Mouse (Mus musculus): ENCODE measurements around the gene Strbp.
"Not testable (repeated sequence)": the region's sequence is repeated elsewhere in the genome, so short reads cannot be mapped to it uniquely, and the experiment has no call there.

Gene Strbp

GRCm38 (mm10) chr2:37527587-37527986, 176.1 kb downstream of the Strbp start:
- DNase-seq (ENCODE audit: low spot score in 2 of 2), result no peak

- DNase-seq (ENCODE audit: low spot score in 2 of 2), result no peak
Measured at GRCm38 (mm10) chr2:37519286-37519640, 184.4 kb downstream of the Strbp start.

DNA sequence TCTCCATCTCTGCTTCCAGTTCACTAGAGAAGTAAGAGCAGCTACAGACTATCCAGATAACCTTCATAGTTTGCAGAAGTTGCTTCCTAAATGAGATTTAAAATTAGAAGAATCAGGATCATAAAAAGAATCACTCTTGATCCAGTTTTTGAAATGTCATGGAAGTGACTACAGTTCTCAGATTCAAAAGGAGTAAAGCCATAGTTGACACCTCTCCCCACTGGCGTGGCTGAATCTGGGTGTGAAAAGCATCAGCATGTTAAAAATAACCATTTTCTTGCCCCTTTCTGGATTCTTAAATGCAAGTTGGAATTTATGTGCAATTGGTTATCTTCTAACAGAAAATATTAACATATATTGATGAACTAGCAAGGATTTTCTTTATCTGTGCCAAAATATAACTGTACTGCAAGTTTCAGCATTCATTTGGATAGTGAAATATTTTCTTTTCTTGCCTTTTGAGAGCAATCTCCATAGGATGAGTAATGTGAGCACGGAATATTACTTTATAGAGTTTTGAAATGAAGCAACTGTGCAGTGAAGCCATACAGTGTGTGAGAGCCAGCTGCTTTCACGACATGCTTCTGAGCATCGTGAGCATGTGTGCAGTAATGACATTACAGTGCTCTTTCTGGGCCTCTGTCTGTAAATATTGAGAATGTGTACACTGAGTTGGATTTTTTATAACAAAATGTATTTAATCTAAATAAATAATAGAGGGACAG, 184.9 kb downstream of the Strbp start:
- no peak for DNase-seq (ENCODE audit: low spot score in 2 of 2)

DNA sequence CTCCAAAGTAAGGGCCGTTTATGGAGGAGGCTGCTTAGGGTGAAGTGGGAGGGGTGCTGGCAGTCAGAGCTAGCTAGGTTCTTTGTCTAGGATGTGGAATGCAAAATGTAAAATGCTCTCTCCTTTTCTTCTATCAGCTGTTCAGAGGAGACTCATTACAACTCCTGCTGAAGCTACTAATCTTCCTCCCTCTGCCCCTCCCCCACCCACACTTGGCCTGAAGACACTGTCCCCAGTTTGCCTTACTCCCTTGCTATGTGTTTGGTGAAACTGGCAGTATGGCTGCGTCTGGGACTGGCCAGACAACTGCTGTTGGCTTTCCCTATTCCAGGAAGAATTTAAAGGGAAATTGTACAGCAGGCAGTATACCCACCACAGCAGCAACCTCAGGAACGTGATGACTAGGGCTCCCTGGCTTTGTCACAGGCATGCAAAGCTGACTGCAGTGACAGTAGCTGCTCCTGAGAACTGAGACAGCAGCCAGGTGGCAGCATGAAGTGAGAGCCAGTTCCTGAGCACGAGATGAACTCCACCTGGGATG, 186.7 kb downstream of the Strbp start:
- no peak for DNase-seq (ENCODE audit: low spot score in 2 of 2)

DNA sequence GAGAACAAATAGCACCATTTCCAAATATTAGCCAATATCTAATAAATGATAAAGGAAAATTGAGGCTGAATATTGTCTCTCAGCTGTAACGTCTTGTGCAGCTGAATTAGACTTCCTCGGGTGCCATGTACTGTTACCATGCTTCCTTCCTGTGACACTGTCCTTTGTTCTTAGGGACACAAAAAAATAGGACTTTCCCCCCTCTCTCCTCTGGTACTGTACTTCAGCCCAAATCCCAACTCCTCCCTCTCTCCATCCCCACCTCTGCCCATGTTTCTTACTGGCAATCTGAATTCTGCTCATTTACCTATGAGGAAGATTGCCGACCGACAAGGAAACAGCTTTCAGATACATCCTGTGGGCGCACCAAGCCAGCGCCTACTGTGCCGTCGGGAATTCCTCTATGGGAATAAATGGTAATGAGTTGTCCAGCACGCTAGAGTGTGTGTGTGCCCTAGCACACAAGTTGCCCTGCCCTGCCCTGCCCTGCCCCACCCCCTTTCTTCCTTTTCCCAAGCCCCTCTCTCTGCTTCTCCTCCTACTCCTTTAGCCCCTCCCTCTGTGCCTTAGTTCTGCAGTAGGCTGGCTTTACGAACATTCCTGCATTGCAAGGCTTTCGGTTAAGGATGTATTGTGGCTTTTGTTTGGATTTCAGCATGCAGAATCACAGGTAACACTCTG, 187.5 kb downstream of the Strbp start, which contains the start of gene Gpr21:
Gene Gpr21, plus strand, starts transcription at position 303 of the 681 bp plus-strand sequence.
- DNase-seq (ENCODE audit: low spot score in 2 of 2), result no peak

DNA sequence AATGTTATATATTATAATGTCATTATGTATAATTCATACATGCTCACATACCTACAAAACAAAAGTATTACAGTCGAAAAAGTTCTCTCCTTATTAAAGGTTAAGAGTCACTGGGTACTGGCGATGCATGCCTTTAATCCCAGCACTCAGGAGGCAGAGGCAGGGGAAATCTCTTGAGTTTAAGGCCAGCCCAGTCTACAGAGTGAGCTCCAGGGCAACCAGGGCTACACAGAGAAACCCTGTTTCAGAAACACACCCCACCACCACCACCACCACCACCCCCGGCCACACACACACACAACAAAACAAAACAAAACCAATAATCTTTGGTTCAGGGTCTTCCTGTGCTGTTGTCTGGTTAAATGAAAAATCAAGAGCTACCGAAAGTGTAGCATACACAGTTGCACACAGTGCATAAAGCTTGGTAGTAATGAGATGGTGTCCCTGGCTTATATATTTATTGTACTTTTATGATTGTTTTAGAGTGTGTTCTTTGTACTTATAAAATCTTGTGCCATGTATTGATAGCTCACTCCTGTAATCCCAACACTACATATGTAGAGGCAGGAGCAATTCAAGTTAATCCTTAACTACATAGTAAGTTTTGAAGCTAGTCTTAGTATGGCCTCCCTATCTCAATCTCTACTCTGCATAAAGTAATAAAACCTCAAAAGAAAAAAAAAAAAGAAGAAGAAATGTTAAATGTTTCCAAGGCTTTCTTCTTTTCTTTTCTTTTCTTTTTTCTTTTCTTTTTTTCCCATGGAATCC, 192.3 kb downstream of the Strbp start:
- DNase-seq (ENCODE audit: low spot score in 2 of 2), result no peak

DNA sequence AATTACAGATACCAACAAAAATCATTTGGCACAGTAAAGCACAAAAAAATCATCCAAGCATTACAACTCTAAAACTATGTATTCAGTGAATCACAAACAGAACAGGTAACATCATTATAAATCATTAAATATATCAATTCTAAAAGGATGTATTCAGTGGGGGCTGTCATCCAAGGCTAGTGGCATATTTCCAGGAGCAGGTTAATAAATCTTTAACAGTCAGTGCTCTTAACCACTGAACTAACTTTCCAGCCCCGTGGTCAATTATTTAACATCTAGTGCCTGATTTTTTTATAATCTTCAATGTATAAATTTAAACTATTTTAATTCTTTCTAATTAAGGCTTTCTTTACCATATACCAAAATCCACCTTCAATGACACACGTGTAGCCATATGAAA, 197.8 kb downstream of the Strbp start:
- DNase-seq (ENCODE audit: low spot score in 2 of 2), result not testable (repeated sequence)

- DNase-seq (ENCODE audit: low spot score in 2 of 2), result no peak
Measured at GRCm38 (mm10) chr2:37497321-37497720, 206.3 kb downstream of the Strbp start.

DNA sequence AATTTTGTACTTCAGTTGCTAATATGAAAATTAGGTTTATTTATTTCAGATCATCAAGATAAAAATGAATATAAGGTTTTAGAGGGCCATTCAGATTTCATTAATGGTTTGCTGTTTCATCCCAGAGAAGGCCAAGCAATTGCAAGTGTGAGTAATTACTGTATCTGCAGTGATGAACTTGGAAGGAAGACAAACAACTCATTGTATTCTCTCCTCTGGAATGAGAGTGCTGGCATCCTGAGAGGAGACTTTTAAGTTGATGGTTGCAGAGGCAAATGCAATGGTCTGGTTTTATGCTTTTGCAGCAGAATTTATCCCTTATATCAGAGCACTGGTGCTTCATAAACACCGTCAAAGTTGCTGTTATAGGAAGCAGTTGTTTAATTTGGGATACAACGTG, 214.7 kb downstream of the Strbp start:
- no peak for DNase-seq (ENCODE audit: low spot score in 2 of 2)

DNA sequence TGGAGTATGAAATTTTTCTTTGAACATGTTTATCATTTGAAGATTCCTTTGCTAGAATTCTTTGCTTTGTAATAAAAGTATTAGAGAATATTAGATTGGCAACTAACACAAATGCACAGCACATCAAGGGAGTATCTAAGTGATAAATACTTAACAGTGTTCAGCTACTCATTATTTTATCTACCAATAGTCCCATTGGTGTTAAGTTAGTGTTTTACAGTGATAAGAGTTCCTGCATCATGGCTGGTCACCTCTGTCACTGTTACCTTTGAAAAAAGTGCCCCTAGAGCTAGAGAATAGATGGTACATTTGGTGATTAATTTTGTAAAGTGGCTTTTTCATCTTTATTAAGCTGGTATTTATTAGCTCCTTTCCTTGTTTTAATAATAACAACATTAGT, 217.3 kb downstream of the Strbp start:
- DNase-seq (ENCODE audit: low spot score in 2 of 2), result no peak

- peak in 1 of 2 experiments; percentile 6 for DNase-seq (ENCODE audit: low spot score in 2 of 2)
Measured at GRCm38 (mm10) chr2:37485370-37485769, 218.3 kb downstream of the Strbp start.

GRCm38 (mm10) chr2:37484165-37484564, 219.5 kb downstream of the Strbp start:
- no peak for DNase-seq (ENCODE audit: low spot score in 2 of 2)

DNA sequence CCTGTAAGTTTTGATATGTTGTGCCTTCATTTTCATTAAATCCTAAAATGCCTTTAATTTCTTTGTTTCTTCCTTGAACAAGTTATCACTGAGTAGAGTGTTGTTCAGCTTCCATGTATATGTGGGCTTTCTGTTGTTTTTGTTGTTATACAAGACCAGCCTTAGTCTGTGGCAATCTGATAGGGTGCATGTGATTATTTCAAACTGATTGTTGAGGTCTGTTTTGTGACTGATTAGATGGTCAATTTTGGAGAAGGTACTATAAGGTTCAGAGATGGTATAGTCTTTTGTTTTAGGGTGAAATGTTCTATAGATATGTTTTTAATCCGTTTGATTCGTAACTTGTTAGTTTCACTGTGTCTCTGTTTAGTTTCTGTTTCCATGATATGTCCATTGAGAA, 223.6 kb downstream of the Strbp start:
- no peak for DNase-seq (ENCODE audit: low spot score in 2 of 2)

GRCm38 (mm10) chr2:37479559-37479958, 224.1 kb downstream of the Strbp start:
- DNase-seq (ENCODE audit: low spot score in 2 of 2), result no peak

DNA sequence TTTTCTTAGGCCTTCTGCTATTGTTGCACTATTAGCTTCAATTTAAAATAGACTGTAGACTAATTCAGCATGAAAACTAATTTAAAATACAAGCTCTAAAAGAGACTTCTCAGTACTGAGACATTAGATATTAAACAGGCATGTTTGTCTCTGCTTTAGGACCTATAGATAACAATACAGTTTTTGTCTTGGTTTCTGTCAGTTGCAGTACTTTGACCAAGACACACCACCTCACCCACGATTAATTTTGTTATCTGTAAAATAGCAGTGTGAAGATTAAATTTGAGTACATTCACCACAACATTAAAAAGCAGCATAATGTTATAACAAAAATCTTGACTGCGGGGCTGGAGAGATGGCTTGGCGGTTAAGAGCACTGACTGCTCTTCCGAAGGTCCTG, 237.4 kb downstream of the Strbp start:
- no peak for DNase-seq (ENCODE audit: low spot score in 2 of 2)

DNA sequence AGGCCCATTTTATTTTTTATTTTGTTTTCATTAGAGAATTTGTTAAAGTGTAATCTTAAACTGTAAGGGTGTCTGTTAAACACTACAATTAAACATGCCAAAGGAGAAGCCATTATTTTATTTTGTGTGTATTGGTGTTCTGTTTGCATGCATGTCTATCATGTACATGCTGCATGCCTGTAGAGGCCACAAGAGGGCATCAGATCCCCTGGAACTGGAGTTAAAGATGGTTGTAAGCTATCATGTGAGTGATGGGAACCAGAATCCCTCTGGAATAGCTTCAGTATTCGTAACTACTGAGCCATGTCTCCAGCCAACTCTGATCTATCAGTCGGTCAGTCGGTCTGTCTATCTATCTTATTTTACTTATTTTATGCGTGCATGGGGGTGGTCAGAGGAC, 243.0 kb downstream of the Strbp start:
- no peak for DNase-seq (ENCODE audit: low spot score in 2 of 2)

- DNase-seq (ENCODE audit: low spot score in 2 of 2), result no peak
Measured at GRCm38 (mm10) chr2:37452376-37452760, 251.3 kb downstream of the Strbp start.

DNA sequence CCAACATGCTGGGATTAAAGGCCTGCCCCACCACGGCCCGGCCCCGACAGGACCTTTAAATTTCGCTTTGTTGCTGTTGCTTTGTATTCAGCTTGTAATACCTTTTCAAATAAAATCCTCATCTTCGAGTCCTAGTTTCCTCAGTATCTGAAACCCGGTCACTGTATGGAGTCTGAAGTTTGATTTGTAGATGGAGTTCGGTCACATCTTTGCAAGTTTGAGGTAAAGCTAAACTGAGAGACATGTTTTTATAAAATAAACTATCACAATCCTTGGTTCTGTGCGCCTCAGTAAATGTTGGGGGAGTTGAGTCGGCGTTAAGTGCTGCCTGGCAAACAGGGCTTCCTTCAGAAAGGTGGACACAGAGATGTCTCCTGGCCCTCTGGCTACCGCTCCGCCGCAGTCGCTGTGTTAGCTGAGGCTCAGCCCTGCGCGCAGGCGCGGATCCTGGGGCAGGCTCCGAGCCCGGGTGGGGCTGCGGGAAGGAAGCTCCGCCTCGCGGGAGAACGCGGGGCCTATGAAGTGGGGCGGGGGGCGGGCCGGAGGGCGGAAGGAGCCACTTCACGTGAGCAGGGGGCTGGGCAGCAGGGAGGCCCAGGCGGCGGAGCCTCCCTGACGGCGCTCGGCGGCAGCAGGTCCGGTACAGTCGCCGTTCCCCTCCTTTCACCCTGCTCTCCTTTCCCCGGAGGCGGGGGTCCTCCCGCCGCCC, 251.8 kb downstream of the Strbp start:
- DNase-seq (ENCODE audit: low spot score in 2 of 2), result peak; percentile 89 to 94

DNA sequence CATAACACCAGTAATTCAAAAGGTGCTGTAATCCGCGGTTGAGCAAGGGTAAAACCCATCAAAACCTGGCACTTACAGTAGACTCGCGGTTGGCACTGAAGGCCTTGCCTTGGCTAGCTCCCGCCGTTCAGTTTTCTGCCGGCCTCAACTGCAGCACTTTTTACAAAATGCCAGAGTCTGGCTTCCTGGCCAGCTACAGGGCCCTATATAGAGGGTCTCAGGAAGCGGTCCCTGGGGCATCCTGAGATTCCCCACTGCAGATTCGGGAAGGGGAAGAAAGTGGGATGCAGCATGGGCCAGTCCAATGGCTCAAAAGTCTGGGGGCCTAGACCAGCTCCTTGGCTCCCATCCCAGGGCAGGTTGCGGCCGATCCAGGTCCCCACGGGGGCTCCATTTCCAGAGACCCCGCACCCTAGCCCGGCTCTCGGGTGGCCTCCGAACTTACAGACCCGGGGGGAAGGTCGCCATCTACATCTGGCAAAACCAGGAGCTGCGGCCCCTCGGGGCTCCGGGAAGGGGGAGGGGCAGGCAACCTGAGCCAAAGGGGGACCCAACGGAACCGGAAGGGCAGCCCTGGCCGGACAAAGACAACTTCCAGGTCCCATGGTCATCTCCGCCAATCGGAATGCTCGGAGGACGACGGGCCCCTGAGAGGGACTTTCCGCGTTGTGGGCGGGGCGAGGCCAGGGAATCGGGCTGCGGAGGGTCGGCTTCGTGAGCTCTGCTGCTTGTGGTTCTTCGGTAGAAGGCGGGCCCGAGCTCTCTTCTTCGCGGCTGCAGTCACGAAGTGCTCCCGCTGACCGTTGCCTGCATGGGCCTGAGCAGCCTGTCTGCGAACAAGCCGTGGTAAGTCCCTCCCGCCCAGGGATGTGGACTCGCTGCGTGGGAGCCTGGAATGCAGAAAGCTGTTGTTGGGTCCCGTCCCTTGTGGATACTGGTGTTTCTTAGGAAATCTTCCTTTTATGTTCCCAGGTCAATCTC, 260.8 kb downstream of the Strbp start, which contains the start of the genes Zbtb26, Zbtb6 and Rabgap1:
Gene Zbtb26, minus strand, starts transcription at position 525 of the 981 bp plus-strand sequence.
Gene Zbtb6, minus strand, starts transcription at position 561 of the 981 bp plus-strand sequence.
Gene Rabgap1, plus strand, starts transcription at position 669 of the 981 bp plus-strand sequence.
- DNase-seq (ENCODE audit: low spot score in 2 of 2), result peak; percentile 91 to 96

All from urinary bladder, postnatal 36 days (tissue).